Mouse (Mus musculus) limb, embryonic 15.5 days (tissue): ENCODE measurements around the gene Smap1. TPM values are rescaled to one million over a fixed set of nuclear protein-coding genes. Genes with fewer than 3 reads are reported as not detected.

Source experiments
- ATAC-seq: fragments of 200-750 bp; cut with Nextera tagmentation; 2 replicates; pipeline ENCODE4 v1.8.0; 2017; ENCODE audit warnings: low read depth, moderate TSS enrichment; ENCODE audit not compliant: insufficient number of reproducible peaks, low FRiP score, low TSS enrichment
- H3K27ac ChIP-seq: fragments of 300-500 bp; sonication (generic); 2 replicates; pipeline ENCODE4 v1.5.1; 2015; ENCODE audit warnings: moderate library complexity, mild to moderate bottlenecking, inconsistent platforms
- H3K27me3 ChIP-seq: fragments of 300-500 bp; sonication (generic); 2 replicates; pipeline ENCODE4 v1.6.1; 2015; ENCODE audit warnings: inconsistent platforms
- H3K36me3 ChIP-seq: fragments of 300-500 bp; sonication (generic); 2 replicates; pipeline ENCODE4 v1.6.1; 2015; ENCODE audit warnings: inconsistent platforms
- H3K4me1 ChIP-seq: fragments of 300-500 bp; sonication (generic); 2 replicates; pipeline ENCODE4 v1.6.1; 2015; ENCODE audit warnings: inconsistent platforms
- H3K4me2 ChIP-seq: fragments of 300-500 bp; sonication (generic); 2 replicates; pipeline ENCODE4 v1.6.1; 2015; ENCODE audit warnings: mild to moderate bottlenecking, inconsistent platforms
- H3K4me3 ChIP-seq: fragments of 300-500 bp; sonication (generic); 2 replicates; pipeline ENCODE4 v1.5.1; 2015; ENCODE audit warnings: mild to moderate bottlenecking, inconsistent platforms
- H3K9ac ChIP-seq: fragments of 300-500 bp; sonication (generic); 2 replicates; pipeline ENCODE4 v1.6.1; 2015; ENCODE audit warnings: inconsistent platforms
- H3K9me3 ChIP-seq: fragments of 300-500 bp; sonication (generic); 2 replicates; pipeline ENCODE4 v1.6.1; 2016; ENCODE audit warnings: inconsistent platforms
- WGBS: fragments of 180-500 bp; shearing (Covaris S2); methylation state at CpG from one replicate; pipeline ENCODE4 v1.1.7; 2015; 5-methylcytosine and 5-hydroxymethylcytosine counted together
- polyA plus RNA-seq: library from polyadenylated mRNA; unstranded; fragments of >200 nt; fragmentation: Nextera tagmentation; extraction: Ambion mirVana; gene quantifications from 2 replicates; pipeline ENCODE4 v1.2.1, GENCODE M21; 2015

The Smap1 gene
- polyA plus RNA-seq, 1 experiment from 2014 or later: 50.1 TPM

- no peaks in the 10 kb centered on the region for H3K4me1 ChIP-seq
- H3K4me3 ChIP-seq: no peak overlapping the region
- H3K9ac ChIP-seq: no peak overlapping the region
- H3K27ac ChIP-seq: no peak overlapping the region
- no peaks in the 10 kb centered on the region for H3K36me3 ChIP-seq
- no peak for ATAC-seq
- H3K27me3 ChIP-seq: no peaks in the 10 kb centered on the region
- H3K4me2 ChIP-seq: no peak overlapping the region
- 51% methylated on average over 5 of the region's 5 CpGs for WGBS
- no peaks in the 10 kb centered on the region for H3K9me3 ChIP-seq
These were observed 100.5 kb downstream of the Smap1 start for GRCm38 (mm10) chr1:23821615-23822014.

- H3K9ac ChIP-seq: no peak overlapping the region
- H3K27ac ChIP-seq: no peak overlapping the region
- H3K9me3 ChIP-seq: no peaks in the 10 kb centered on the region
- H3K36me3 ChIP-seq: no peaks in the 10 kb centered on the region
- no peak overlapping the region for H3K4me2 ChIP-seq
- WGBS: 92% methylated on average over 9 of the region's 9 CpGs
- no peak for ATAC-seq
- H3K27me3 ChIP-seq: no peaks in the 10 kb centered on the region
- H3K4me1 ChIP-seq: no peaks in the 10 kb centered on the region
- H3K4me3 ChIP-seq: no peak overlapping the region
These were observed 123.8 kb downstream of the Smap1 start for GRCm38 (mm10) chr1:23798306-23798705.

Other genes with a start within 250 kb of the Smap1 start
- gene B3gat2, start 160.6 kb downstream of the Smap1 start, polyA plus RNA-seq: 0.78 and 0.96 TPM in 2 replicates
- 69.2 and 73.7 TPM in 2 replicates for gene Sdhaf4, start 83.3 kb upstream of the Smap1 start, polyA plus RNA-seq
- gene Fam135a, start 178.0 kb upstream of the Smap1 start, polyA plus RNA-seq: 32.5 and 34.4 TPM in 2 replicates